Mouse (Mus musculus) ES-E14 (cell line): ENCODE data around the gene Tedc1.
A peak's percentile ranks its signal among the peaks of the same experiment; 100 is the strongest.

Experiments
- CHD2 ChIP-seq: IDR thresholded peaks from 2 replicates; pipeline ENCODE4 v1.6.1; 2014; ENCODE audit warnings: mild to moderate bottlenecking, low read depth, low read length, inconsistent platforms
- HCFC1 ChIP-seq: IDR thresholded peaks from 2 replicates; pipeline ENCODE4 v1.6.1; 2012; ENCODE audit warnings: low read length, inconsistent platforms, borderline replicate concordance; ENCODE audit not compliant: insufficient read depth
- MAFK ChIP-seq: IDR thresholded peaks from 2 replicates; pipeline ENCODE4 v1.6.1; 2014; ENCODE audit warnings: mild to moderate bottlenecking, low read depth, low read length, inconsistent platforms; ENCODE audit not compliant: insufficient read depth
- ZC3H11A ChIP-seq: IDR thresholded peaks from 2 replicates; pipeline ENCODE4 v1.6.1; 2012; ENCODE audit warnings: low read depth, mild to moderate bottlenecking, inconsistent platforms, low read length, borderline replicate concordance
- ZNF384 ChIP-seq: IDR thresholded peaks from 2 replicates; pipeline ENCODE4 v1.6.1; 2012; ENCODE audit warnings: low read depth, low read length, inconsistent platforms

DNA sequence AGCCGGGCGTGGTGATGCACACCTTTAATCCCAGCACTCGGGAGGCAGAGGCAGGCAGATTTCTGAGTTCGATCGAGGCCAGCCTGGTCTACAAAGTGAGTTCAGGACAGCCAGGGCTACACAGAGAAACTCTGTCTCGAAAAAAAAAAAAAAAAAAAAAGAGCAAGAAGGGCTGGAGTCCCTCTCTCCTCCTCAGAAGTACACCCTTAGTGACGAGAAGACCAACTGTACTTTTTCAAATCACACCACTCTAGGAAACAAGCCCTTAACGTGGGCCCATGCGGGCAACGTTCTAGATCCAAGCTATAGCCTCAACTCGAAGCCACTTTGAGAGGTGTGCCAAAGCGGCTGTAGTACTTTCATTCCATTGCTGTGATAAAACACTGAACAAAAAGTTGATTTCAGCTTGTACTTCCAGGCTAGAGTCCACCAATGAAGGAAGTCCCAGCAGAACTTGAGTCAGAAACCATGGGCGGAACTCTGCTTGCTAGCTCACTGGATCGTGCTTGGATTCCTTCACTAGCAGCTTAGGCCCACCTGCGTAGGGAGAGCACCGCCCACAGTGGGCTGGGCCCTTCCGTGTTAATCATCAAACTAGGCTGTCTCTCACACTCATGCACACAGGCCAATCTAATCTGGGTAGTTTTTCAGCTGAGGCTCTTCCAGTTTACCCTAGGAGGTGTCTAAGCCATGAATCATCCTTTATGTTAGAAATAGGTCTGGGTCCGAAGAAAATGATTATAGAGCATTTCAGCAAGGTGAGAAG lies 20.9 kb downstream of the Tedc1 start:
- TF ChIP-seq MAFK, result no peak
- no peak for TF ChIP-seq HCFC1
- no peak for TF ChIP-seq CHD2
- peak; percentile 65 for TF ChIP-seq ZNF384
- TF ChIP-seq ZC3H11A, result no peak
